Mouse (Mus musculus): ENCODE results near the gene Atg2a.

Atg2a gene

DNA sequence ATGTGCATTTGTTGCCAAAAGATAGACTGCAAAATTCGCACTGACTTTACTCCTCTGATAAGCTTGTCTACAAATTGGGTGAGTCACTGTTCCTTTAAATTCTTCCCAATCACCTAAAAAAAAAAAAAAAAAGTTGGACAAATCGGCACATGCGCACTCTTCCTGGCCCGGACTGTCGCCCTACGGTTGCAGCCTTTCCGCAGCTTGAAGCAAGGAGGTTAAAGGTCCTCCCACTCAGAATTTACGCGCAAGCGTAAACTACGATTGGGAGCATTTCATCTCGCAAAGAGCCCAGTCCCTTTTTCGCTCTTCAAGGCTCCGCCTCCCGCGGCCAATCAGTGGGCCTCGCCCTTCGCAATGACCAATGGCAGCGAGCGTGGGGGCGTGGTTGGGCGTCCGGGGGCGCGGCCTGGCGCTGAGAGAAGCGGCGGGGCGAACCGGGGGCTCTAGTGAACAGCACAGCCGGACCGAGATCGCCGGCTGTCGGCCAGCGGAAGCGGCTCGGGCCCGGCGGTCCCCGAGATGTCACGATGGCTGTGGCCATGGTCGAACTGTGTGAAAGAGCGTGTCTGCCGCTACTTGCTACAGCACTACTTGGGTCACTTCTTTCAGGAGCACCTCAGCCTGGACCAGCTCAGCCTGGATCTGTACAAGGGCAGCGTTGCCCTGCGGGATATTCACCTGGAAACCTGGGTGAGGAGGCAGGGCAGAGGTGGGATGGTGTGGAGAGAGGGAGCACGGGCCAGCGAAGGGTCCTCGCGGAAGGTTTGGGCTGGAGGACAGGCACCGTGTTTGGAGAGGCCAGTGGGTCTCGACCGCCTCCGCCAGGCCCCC lies at the start of gene Atg2a:
Gene Atg2a, plus strand, starts transcription at position 395 of the 834 bp plus-strand sequence.
- DNase-seq (ENCODE audit: low spot score) = peak; percentile 96

GRCm38 (mm10) chr19:6204265-6204664 lies 37.2 kb upstream of the Atg2a start:
- DNase-seq (ENCODE audit: low spot score) = no peak

- DNase-seq (ENCODE audit: low spot score) = no peak
Observed at GRCm38 (mm10) chr19:6206716-6207115, 34.8 kb upstream of the Atg2a start.

- DNase-seq (ENCODE audit: low spot score) = no peak
Observed at GRCm38 (mm10) chr19:6216046-6216705, 25.3 kb upstream of the Atg2a start.

GRCm38 (mm10) chr19:6218606-6219005 lies 22.9 kb upstream of the Atg2a start:
- DNase-seq (ENCODE audit: low spot score) = no peak

- DNase-seq (ENCODE audit: low spot score) = no peak
Observed at GRCm38 (mm10) chr19:6226135-6226534, 15.3 kb upstream of the Atg2a start, which contains the start of gene Gpha2. Gene Gpha2 (plus strand): TSS chr19:6226380.

- no peak for DNase-seq (ENCODE audit: low spot score)
Observed at GRCm38 (mm10) chr19:6226763-6227162, 14.7 kb upstream of the Atg2a start.

DNA sequence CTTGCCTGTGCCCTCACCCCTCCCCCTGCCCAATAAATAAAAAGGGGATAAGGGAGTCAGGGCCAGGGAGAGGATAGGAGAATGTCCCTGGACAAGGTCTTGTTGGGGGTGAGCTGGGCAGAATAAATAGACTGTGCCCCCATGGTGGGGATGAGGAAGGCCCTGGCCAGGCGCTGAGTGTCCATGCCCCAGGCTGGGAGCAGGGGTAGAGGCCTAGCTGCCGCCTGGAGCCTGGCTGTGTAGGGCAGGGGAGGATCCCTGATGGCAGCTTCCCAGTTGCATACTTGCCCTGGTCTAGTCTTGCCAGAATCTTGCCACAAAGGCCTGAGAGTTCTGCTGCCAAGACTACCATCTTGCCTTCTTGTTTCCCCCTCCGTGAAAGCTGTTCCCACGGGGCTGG lies 13.6 kb upstream of the Atg2a start:
- DNase-seq (ENCODE audit: low spot score) = no peak

DNA sequence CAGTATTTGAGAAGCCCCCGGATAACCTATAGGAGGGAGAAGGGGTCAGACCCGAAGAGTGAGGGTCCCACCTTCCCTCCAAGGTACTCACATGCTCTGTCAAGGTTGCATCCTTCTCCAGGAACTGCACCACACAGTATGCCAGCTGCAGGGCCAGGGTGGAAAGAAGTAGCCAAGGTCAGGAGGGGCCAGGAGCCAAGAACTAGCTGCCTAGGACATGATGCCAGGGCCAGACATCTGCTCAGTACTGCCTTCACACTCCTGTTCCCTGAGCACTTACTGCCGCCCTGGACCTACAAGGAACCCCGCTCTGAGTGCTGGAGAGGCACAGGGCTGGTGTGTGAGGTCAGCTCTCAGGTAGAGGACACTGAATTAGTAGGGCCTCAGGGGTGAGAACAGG lies 11.1 kb upstream of the Atg2a start:
- DNase-seq (ENCODE audit: low spot score) = no peak

DNA sequence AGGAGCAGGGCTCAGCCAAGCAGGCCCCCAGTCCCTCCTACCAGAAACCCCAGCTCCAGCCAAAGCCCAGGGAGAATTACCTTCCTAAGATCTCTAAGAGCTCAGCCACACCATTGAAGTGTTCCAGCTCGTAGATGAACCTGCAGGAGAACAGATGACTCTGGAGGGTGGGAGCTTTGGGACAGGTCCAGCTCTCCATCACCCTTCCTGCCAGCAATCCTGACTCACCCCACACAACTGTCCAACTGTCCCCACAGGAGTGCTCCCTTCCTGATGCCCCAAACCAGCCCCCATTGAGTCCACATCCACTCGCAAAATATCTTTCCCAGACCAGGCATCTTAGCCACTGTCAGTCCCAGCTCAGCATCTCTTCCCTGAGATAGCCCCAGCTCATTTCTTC lies 10.4 kb upstream of the Atg2a start:
- DNase-seq (ENCODE audit: low spot score) = no peak

DNA sequence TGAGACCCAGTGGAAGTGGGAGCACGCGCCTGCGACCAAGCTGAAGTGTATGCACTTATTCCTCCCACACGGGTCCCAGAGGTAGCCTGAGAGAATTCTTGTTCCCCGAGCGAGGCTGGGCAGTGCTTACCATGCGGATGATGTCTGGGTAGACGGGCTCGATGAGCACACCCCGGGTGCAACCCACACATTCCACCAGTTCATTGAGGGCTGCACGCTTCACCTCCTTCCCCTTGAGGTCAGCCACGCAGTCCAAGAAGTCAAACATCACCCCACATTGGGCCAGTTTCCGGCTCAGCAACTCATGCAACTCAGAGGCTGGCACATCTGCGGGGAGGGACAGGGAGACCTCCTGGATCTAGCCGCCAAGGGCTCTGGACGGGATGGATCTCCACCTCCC lies 7.8 kb upstream of the Atg2a start:
- DNase-seq (ENCODE audit: low spot score) = no peak

GRCm38 (mm10) chr19:6234337-6235083 lies 7.0 kb upstream of the Atg2a start:
- DNase-seq (ENCODE audit: low spot score) = no peak

- DNase-seq (ENCODE audit: low spot score) = peak; percentile 91
Observed at GRCm38 (mm10) chr19:6235084-6236052, 6.1 kb upstream of the Atg2a start, which contains the start of gene Ppp2r5b. Gene Ppp2r5b (minus strand): TSS chr19:6235872.

GRCm38 (mm10) chr19:6236053-6236441 lies 5.4 kb upstream of the Atg2a start:
- DNase-seq (ENCODE audit: low spot score) = peak; percentile 75

DNA sequence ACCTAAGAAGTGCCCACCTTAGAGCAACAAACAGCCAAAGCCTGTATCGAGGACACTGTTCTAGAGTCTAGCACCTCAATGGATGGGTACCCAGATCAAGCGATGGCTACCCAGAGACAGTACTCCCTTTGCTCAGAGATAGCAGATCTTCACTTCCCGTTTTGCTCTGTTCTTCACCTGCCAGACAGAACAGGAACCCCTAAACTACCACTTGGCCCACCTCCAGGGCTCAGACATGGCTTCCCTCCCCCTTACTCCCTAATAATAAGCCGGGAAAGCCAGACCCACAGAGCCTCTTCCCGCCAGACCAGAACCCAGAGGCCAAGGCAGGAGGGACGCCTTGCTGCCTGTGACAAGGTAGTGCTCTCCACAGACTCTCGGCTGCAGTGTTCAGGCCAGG lies 4.6 kb upstream of the Atg2a start:
- no peak for DNase-seq (ENCODE audit: low spot score)

- DNase-seq (ENCODE audit: low spot score) = no peak
Observed at GRCm38 (mm10) chr19:6238740-6239139, 2.7 kb upstream of the Atg2a start.

DNA sequence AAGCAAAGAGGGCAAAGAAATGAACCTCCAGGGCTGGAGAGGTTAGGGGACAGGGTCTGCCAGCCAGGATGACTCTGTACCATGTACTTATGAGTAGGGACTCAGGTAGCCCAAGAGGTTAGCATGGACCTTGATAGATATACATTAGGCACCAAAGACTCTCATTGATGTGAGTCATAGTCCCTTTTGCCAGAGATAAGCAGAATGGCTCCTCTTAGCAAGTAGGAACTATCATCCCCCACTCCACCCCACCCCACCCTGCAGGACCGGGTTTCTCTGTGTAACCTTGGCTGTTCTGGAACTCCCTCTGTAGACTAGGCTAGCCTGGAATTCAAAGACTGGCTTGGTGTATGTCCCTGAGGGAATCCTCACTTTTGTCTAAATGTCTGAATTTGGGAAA lies 1.3 kb upstream of the Atg2a start:
- DNase-seq (ENCODE audit: low spot score) = no peak

- DNase-seq (ENCODE audit: low spot score) = no peak
Observed at GRCm38 (mm10) chr19:6240725-6241124, 743 bp upstream of the Atg2a start.

DNA sequence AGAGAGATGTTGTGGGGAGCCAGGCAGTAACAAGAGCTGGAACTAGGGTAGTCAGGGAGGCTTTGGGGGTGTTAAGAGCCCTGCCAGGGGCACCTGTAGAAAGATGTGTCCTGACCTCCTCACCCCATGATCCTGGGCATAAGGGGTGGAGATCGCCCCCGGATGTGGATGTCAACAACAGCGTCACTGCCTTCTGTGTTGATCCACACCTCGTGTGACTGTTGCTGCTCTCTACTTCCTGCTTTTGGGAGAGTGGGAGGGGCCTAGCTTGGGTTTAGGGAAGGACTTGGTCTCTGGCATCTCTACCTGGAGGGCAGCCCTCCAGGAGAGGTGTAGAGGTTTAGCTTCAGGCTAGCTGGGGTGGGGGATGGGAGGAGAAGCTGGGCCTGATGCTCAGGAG lies 813 bp downstream of the Atg2a start:
- DNase-seq (ENCODE audit: low spot score) = no peak

- DNase-seq (ENCODE audit: low spot score) = no peak
Observed at GRCm38 (mm10) chr19:6243226-6243625, 1.8 kb downstream of the Atg2a start.

DNA sequence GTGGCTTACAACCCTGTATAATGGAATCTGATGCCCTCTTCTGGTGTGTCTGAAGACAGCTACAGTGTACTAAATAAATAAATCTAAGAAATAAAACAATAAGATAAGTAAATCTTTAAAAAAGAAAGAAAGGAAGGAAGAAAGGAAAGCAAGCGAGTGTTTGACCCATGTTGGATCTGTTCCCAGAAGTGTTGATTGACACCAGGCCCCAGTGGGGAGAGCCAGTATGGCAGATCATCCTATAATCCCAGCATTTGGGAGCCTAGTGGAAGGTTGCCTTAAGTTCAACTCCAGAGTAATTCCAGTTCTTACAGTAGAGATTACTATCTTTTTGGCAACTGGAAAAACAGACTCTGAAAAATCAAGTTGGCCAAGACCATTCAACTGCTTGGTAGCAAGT lies 4.3 kb downstream of the Atg2a start:
- no peak for DNase-seq (ENCODE audit: low spot score)

Measured in ovary, postnatal 14 days (tissue).